Mouse (Mus musculus) bone marrow macrophage, adult 2 months (primary cell): Measurements from ENCODE around the gene Gmcl1.

ENCODE experiments used
- CTCF ChIP-seq: IDR thresholded peaks from 2 replicates; pipeline ENCODE4 v1.5.1; 2012; ENCODE audit warnings: low read depth, mild to moderate bottlenecking, low read length, moderate library complexity
- POLR2A ChIP-seq: IDR thresholded peaks from 2 replicates; pipeline ENCODE4 v1.6.1; 2012; ENCODE audit warnings: mild to moderate bottlenecking, low read depth, low read length, borderline replicate concordance

GRCm38 (mm10) chr6:86678341-86678740 lies 54.8 kb downstream of the Gmcl1 start:
- no peak for TF ChIP-seq CTCF
- no peak for TF ChIP-seq POLR2A
